Mouse (Mus musculus) liver, postnatal 0 days (tissue): Measurements from ENCODE around the gene Dnmt3l.

Source experiments
- CTCF ChIP-seq: sonication (generic); IDR thresholded peaks from 2 replicates; pipeline ENCODE4 v1.5.1; 2016; ENCODE audit warnings: antibody characterized with exemption, low read depth
- EP300 ChIP-seq: IDR thresholded peaks from 2 replicates; pipeline ENCODE4 v1.6.1; 2016; ENCODE audit warnings: antibody characterized with exemption, low read depth, mild to moderate bottlenecking

DNA sequence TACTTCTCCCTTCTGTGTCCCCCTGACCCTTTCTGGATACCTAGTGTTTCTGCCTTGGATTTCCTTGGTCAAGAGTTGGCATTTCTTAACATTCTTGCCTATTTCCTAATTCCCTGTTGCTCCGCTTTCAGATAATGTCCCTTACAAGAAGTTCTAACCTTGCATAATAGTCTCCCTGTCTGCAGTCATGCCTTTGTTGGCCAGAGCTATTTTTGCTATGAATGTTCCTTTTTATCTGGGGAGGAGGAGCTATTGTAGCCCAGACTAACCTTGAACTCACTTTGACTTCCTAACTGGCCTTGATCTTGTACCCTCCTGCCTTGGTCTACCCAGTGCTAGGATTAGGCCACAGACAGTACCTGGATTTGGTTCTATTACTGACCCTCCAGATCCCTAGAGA, 26.3 kb upstream of the Dnmt3l start:
- TF ChIP-seq CTCF (no peak), EP300 (no peak)
